Mouse (Mus musculus): Measurements from ENCODE around the gene Ces2g.

The Ces2g gene

DNA sequence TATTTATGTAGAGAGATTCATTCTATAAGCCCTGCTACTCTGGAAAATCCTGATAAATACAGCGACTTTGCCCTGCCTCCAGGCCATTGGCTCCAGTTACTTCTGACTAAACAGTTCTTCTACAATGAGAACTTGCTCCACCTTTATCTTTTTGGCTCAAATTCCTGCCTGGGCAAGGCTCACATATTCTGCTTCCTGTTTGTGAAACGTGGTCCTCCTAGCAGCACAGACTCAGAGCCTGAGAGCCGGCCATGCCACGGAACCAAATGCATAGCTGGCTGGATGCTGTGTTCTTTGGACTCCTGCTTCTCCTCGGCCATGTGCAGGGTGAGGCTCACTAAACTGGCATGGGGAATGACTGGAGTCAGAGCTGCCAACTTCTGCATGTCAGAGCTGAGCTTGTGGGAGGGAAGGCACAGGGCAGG is at the start of gene Ces2g:
Gene Ces2g, plus strand, starts transcription at position 182 of the 425 bp plus-strand sequence.
- DNase-seq: no peak

- no peak for DNase-seq
Observed at GRCm38 (mm10) chr8:104925972-104926596, 35.4 kb upstream of the Ces2g start, which contains the start of gene Ces2e. Gene Ces2e (plus strand): TSS chr8:104926260.

GRCm38 (mm10) chr8:104927301-104927700 is 34.2 kb upstream of the Ces2g start:
- no peak for DNase-seq

DNA sequence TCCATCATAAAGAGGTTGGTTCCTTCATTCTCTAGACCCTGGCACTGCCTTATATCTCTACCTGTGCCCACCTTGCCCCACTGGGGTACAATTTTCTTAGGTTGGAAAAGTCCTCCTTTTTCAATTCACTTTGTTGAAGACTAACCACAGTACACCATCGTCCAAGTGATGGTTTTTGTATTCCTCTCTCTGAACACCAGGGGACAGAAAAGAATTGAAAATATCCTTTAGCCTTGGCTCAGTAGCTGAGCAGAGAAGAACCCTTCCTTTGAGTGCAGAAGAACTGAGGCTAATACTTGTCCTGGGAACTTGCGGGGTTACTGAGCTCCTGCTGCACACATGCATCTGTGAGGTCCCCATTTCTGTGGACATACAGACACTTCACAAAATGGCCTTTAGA is 16.9 kb upstream of the Ces2g start:
- no peak for DNase-seq

DNA sequence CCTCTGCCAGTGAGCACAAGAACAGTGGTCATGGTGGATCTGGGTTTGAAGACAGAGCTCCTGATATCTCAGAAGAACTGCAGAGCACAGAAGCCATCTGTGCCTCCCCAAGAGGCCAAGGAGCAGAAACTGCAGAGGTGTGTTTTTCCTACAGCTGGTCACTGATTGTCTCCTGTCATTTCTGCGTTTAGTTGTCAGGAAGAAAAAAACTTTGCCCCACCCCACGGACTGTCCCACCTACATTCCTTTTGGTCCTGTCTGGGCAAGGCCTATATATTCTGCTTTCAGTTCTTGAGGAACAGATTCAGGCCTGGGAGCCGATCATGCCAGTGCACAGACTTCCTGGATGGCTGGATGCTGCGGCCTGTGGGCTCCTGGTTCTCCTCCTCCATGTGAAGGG is 14.5 kb upstream of the Ces2g start, which contains the start of gene Ces2f:
Gene Ces2f, plus strand, starts transcription at position 301 of the 400 bp plus-strand sequence.
- DNase-seq: no peak

DNA sequence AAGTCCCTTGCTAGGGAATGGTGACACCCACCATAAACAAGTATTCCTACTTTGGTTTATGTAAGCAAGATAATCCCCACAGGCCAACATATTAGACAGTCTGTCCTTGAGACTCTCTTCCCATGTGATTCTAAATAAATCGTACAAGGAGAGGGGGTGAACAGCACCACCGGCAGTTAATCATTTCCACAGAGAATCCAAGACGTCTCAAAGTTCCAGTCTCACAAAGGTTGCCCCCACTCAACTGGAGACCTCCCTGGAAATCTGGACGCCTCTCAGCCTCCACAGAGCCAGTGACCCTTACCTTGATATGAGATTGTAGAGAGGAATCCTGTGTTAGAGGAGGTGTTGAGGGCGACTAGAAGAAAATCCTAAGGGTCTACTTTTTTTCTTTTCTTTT is 12.5 kb upstream of the Ces2g start:
- DNase-seq: no peak

DNA sequence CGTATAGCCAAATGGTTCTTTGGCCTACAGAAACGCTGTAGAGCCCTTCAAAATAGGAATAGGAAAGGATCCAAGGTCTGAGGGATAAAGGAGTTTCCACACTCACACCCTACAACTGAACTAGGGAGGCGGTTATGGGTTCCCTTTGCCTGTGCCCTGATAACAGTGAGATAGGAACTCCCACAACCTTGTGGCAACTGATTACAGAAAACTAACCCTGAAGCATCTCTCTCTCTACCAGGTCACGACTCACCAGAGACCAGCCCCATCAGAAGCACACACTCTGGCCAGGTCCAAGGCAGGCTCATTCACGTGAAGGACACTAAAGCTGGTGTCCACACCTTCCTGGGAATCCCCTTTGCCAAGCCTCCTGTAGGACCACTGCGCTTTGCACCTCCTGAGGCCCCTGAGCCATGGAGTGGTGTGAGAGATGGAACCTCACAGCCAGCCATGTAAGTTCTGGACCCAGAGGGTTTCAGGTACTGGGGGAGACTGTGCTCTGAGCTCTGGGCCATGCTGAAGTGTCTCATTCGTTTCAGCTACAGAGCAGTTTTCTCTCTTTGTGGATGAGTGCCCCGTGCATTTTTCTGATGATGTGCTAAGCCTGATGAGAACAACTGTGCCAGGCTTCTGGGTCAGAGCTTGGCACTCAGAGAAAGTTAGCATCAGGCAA is 847 bp downstream of the Ces2g start:
- no peak for DNase-seq

GRCm38 (mm10) chr8:104963375-104963894 is 1.9 kb downstream of the Ces2g start:
- no peak for DNase-seq

DNA sequence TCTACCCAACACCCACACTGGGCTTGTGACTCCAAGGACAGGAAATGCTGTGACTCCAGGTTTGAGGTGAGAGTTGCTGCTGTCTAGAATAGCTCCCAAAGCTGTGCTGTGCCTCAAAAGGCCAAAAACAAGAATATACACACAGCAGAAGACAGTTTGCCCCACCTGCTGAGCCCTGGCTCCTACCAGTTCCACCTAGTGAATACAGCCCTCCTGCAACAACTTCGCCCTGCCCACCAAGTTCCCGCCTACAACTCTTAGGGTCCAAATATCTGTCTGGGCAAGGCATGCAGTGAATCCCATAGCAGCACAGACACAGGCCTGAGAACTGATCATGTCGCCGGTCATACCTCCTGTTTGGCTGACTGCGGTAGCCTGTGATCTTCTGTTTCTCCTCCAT is 22.6 kb downstream of the Ces2g start:
- DNase-seq: no peak

DNA sequence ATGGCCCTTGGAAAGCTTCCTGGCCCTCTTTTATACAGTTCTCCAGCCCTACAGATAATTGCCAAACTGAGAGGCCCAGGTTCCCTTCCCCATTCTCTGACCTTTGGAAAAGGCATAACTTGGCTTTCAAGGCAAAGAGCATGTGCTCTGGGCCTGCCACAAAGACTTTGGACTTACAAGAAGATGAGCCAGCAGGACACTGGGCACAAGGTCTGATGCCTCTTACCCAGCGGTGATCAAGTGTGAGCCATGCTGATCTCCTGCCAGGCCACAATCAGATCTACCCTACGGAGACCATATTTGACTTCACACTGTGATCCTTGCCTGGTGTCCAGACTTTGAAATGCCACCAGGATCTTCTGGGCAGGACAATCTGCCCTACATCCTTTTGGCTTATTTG is 23.4 kb downstream of the Ces2g start:
- DNase-seq: no peak

- no peak for DNase-seq
Observed at GRCm38 (mm10) chr8:104998191-104998590, 36.7 kb downstream of the Ces2g start.

- DNase-seq: no peak
Observed at GRCm38 (mm10) chr8:104999183-104999582, 37.7 kb downstream of the Ces2g start.

DNA sequence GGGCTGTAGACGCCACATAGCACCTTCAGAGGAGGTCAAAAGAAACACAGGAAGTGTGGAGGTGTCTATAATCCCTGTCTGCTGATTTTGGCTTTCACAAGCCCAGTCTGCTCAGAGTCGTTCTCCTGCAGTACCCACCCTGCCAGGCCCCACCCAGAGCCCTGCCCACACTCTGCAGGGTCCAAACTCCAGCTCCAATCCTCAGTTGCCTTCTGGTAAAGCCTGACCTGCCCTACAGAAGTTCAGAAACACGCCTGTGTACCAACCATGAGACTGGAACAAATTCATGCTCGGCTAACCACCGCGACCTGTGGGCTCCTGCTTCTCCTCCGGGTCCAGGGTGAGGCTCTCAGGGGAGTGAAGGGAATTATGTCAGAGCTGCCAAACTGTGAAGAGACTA is 39.1 kb downstream of the Ces2g start, which contains the start of gene Ces2h:
Gene Ces2h, plus strand, starts transcription at position 268 of the 400 bp plus-strand sequence.
- no peak for DNase-seq

GRCm38 (mm10) chr8:105010000-105010399 is 48.5 kb downstream of the Ces2g start:
- no peak for DNase-seq

- no peak for DNase-seq
Observed at GRCm38 (mm10) chr8:105011136-105011535, 49.6 kb downstream of the Ces2g start.

DNA sequence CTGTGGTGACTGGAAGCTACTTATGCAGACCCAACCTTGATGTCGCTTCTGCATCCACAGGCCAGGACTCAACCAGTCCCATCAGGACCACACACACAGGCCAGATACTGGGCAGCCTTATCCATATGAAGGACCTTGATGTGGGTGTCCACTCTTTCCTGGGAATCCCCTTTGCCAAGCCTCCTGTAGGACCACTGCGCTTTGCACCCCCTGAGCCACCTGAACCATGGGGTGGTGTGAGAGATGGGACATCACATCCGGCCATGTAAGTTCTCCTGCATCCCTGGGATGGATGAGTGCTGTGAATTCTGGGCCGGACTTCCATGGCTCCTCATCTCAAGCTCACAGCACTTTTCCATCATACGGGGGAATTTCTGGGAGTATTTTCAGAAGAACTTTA is 52.9 kb downstream of the Ces2g start:
- no peak for DNase-seq
